Mouse (Mus musculus) thymus, postnatal 36 days (tissue): ENCODE measurements around the gene Slc41a3.

Experiments used
- DNase-seq, 2 experiments: peaks; one replicate each; pipeline ENCODE4 v3.0.0; 2022; ENCODE audit warnings: mixed read lengths in 2 of 2

Slc41a3 gene

DNA sequence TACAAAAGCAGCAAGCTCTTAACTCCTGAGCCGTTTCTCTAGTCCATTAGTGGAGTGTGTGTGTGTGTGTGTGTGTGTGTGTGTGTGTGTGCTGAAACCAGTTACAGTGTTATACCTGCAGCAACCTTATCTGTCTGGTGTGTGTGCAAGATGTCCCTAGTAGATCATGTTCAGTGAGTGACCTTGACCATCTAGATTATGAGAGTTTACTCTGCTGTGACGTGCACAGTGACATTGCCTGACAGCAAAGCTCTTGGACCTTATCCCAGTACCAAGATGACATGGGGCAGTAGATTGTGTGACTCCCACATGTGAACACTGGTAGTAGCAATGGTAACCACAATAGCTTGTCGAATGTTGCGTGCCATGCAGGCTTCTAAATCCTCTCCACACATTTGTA, 4.2 kb upstream of the Slc41a3 start:
- no peak for DNase-seq

DNA sequence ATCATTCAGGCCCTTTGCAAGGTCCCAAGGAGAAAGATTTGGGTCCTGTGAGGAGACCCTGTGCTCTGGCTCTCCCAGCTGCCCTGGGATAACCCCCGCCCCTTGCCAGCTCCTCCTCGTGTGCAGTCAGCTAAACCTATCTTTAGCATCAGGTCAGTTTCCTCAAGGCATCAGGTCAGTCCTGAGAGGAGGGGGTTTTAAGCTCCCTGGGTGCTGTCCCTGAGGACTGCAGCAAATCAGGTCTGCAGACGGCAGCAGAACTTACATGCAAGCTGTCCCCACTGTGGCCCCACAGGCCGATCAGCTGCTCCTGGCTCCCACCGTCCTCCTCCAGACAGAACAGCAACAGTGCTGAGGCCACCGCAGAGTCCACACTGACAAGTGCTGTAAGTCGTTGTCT, 2.8 kb upstream of the Slc41a3 start:
- DNase-seq = no peak

DNA sequence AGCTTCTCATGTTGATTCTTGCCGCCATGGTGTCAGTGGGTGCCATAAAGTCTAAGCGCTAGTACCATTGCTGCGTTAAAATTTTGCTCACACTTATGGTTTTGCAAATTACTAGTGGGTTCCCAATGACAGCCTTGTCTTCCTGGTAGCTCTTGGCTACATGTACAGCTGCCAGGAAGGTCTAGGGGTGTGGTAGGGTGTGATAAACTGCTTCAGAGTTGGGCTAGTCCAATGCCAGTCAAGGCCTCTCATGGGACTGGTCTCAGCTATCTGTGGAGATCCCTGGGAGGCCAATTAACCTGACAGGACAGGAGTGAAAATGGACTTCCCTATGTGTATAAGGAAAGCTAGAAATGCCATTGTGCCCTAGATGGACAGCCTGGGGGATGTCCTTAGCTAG, 2.2 kb upstream of the Slc41a3 start:
- DNase-seq = no peak

DNA sequence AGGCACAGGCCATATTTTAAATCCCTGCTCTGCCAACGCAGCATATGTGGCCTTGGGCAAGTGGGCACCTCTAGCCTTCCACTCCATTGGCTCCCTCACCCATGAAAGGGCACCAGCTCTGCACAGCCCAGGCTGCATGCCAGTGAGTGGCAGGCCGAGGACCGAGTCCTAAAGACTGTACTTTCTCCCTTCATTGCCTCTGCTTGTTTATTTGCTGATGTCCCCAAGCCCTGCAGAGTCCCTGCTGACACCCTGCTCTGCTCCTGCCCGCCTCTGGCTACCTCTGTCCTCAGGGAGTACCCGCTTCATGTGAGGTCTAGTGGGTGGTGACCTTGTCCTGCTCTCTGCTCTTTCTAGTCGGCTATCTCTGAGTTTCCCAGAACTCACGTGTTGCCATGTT, 1.4 kb upstream of the Slc41a3 start:
- DNase-seq = no peak

DNA sequence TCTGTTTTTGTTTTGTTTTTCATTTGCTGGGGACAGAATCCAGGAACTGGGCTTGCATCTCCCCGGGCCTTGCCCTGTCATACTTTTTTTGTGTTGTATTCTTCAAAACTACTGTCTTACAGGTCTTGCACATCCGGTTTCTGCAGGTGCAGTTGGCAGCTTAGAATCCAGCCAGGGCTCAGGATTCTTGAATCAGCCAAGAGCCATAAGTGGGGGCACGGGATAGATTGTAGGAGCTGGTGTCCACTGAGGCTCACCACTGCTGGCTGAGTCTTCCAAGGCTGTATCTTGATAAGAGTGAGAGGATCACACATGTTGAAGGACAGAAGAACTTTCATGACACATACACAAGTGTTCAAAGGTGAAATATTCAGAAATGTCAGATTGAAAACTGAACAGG, 395 bp upstream of the Slc41a3 start:
- DNase-seq = peak; percentile 19 to 30

DNA sequence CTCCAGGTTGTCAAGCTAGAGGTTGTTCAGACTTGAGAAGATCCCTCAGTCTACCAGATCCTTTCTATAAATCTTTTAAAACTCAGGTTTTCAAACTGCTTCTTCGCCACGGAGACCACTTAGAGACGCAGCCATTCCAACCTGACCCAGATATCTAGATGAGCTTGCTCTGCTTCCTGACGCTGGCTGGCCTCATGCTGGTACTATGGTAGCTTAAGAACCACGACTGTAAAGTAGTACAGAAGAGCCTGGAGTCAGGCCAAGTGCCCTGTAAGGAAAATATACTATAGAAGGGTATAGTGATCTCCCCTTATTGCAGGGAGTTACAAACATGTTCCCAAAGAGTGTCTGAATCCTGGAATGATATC, 757 bp downstream of the Slc41a3 start:
- DNase-seq = no peak

DNA sequence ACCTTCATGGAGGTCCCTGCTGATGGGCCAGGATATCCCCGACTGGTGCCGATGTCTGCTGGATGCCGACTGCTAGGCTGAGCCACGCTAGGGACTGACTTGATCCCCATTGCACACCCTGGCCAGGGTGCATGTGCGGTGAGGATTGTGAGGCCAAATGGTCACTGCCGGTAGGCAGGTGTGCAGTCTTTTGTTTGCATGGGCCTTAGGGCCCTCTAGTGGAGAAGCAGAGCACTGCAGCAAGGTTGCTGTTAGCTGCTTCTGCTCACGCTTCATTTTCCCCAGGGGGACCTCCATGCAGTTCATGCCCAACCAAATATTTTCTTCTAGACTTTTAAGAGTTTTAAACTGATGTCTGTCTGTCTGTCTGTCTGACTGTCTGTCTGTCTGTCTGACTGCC, 2.0 kb downstream of the Slc41a3 start:
- DNase-seq = peak; percentile 66 to 67

DNA sequence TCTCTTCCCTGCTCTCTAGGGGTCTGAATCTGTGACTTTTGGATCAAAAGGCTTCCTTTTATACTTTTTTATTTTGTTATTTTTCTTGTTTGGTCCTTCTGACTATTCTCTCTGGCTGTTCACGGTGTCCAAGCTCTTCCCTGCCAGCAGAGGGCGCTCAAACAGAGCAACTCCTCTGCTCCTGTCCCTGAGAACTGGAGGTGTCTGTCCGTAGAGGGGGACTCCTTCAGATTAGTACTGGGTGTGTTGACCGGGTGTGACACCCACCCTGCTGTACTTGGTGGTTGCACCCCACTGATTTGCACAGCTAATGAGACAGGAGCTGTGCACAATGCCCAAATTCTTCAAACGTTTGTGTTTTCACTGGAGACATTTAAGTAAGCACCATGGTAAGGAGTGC, 2.7 kb downstream of the Slc41a3 start:
- peak; percentile 62 to 65 for DNase-seq

DNA sequence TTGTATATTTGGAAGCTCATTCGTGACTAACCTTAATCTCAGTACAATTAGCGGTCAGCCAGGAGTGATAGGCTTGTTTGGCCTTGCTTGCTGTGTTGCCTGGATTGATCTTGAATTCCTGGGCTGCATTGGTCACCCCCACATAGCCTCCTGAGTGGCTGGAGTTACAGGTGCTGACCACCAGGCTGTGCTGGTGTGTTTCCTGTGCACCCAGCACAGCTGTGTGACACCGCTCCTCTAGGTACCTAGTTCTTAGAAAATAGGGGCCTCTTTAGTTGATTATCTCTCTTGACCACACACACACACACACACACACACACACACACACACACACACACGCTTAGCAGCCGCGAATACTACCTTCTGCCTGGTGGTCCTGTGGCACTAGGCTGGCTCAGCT, 3.7 kb downstream of the Slc41a3 start:
- peak in 1 of 2 experiments; percentile 37 for DNase-seq

DNA sequence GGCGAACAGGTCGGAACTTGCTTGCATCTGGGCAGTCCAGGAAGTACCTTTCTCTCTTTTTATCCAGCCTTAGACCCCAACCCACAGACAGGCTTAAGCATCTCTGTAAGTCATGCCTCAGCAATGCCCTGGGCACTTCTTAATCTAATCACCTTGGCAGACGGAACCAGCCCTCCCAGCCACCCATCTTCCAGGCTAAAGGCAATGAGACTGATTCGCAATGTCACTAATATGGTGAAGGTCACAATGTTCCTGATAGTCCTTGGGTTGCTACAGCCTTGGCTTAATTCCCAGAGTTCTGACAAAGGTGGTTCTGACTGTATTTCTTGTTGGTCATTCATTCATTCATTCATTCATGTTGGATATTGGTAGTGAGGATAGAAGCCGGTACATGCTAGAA, 5.7 kb downstream of the Slc41a3 start:
- DNase-seq = no peak

DNA sequence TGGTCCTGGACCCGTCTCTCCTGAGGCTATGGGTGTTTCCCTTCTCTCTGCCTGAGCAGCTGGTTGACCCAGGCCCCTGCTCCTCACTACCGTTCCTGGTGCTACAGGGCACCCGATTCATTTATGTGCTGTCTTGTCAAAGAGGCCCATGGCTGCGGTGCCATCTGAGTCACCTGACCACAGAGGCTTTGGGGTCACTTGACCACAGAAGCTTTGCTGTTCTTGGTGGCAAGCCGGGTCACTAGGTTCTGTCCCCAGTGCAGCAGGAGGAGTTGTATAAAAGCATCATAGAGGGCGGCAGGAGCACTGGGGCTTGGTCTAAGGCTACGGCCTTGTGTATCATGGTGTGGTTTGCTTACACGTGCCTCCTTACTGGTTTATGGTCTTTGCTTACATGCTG, 8.8 kb downstream of the Slc41a3 start:
- no peak for DNase-seq

DNA sequence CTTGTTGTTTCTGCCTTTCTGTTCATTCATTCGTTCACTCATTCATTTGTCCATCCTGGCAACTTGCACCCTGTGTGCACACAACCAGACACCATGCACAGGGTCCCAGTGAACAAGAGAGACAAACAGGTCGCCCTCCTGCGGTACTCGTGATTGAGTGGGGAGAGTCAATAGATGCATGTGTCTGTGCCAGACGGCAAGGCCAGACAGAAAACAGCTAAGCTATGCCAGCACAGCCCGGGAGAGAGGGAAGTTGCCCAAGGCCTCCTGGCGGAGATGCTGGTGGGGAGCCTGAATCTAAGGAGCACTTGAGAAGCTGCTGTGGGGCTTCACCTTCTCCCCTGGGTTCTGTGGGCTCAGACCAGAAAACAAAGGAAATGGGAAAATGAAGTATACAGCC, 10.8 kb downstream of the Slc41a3 start:
- DNase-seq = no peak

DNA sequence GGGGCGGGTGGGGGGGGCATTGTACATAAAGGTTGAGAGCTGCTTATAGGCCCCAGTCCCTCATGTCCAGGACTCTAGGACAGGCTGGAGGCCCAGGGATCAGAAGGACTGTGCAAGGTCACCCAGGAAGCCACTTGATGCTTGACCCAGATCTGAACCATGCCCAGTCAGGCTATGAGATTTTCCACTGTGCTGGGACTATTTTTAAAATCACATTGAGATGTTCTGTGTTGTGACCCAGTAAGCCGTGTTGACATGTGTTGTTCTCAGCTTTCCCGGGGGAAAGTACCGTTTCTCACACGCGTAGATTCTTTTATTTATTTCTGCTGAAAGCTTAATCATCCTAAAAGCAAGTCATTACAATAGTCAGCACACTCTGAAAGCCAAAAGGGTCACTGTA, 11.5 kb downstream of the Slc41a3 start:
- no peak for DNase-seq

DNA sequence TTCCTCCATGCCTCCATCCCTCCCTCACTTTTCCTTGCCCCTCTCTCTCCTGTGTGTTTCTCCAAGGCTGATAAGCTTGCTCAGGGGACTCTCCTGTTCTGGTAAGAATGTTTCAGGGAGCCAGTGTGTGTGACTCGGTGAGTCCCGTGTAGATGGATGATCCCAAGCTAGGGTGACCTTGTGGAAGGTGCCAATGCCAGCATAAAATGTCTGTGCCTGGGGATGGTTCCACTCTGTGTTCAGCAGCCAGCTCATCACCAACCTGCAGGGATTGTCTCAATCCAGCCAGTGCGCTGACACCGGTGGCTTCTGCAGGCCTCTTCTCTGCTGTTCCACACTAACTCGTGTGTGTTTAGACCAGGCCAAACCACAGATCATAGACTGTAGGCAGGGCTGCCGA, 12.0 kb downstream of the Slc41a3 start:
- no peak for DNase-seq

DNA sequence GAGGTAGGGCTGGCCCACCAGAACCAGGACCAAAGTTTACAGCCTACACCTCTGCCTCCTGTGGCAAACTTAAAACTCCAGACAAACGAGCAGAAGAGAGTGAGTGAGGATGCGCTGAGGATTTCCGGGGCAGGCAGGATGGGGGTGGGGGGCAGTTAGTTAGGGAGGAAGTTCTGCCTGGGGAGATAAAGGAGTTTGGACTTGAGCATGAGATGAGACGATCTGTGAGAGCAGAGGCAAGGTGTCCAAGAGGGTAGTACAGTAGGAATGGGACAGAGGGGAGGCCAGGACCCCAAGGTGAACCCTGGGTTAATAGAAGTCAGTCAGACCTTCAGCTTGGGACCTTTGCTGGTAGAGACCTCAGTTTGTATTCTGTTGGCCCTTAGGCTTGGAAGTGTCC, 13.7 kb downstream of the Slc41a3 start:
- peak; percentile 70 to 73 for DNase-seq

DNA sequence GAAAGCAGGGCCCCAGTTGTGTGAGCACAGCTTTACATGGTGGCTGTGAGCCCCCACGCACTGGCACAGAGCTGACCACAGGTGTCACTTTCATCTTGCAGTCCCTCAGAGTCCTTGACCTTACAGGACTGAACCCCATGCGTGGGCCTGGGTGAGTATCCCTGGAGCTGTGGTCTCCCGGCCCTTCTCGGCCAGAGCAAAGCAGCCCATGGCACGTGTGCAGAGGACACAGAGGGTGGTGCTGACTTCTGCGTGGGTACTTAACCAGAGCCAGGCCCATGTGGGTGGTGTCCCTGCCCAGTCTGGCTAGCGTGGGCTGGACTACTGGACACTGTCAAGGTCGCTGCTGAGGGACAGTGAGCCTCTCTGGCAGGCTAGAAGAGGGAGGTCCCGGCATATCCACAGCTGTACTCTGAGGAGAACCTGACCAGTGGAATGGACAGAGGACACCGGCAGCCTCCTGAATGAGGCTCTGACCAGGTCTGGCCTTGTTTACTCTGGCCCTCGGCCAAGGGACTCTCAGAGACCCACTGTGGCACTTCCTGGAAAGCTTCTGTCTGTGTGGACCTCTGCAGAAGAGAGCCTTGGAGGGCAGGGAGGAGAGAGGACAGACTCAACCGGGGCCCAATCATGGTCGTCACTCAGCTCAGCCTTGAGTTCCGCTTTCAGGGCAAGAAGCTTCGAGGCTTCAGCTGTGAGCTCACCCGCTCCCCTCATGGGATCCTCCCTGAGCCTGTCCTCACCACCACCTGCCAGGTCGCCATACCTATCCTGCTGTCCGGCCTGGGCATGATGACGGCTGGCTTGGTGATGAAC, 14.5 kb downstream of the Slc41a3 start:
- peak; percentile 32 to 36 for DNase-seq

DNA sequence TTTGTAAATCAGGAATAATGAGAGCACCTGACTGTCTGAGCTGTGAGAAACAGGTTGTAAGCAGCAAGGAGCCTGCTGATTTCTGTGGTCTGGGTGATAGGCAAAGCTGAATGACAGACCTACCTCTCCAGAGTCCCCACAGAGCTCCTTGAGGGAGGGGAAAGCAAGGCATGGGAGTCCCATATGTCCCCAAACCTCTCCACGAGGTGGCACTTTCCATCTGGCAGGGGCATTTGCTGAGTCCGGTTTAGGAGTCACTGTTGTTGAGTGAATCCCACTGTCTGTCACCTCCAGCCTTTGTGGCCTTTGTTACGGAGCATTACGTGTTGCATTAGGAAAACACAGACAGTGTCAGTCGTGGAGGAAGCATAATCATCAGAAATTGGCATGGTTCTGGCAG, 15.4 kb downstream of the Slc41a3 start:
- no peak for DNase-seq

DNA sequence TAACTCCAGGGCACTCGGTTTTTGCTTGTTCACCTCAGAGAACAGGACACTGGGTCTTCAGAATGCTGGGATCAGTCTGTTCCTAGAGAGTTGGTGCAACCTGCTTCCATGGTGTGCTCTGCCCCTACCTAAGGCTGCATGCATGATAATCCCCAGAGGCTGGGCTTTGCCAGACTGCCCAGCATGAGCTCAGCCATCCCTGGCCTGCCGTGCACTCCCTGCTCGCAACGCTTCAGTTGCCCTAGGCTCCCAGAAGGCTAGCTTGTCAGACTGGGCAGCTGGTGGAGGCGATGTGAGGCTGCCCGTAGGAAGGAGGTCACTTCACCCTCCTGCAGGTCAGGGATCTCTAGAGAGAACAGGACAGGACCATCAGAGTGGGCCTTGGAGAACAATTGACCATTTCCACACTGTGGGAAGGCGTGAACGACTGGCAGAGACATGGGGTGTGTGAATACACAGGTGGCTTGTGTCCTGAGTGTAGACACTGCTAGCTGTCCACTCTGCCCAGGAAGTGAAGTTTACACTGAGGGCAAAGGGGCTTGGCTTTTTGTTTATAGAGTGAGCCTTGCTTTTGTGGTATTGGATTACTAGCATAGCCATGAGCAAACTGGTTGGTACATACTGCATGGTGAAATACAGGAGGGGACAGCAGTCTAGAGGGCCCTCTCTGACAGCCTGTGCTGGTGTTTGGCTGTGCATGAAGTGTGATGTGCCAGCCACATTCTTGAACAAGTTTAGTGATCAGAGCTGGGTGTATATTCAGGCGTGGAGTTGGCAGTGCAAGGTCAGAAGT, 16.5 kb downstream of the Slc41a3 start:
- no peak for DNase-seq

DNA sequence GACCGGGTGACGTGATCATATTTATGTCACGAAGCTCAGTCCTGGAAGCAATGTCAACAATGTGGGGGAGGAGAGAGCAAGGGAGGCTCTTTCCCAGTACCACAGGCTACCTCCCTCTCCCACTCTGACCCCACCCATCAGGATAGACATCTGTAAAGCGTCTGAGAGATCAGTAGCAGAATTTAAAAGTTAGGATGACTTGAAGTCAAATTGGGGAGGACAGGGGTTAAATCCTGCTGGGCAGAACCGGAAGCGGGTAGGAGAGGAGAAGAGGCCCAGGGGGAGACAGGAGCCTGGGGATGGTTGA, 17.0 kb downstream of the Slc41a3 start:
- DNase-seq = no peak

DNA sequence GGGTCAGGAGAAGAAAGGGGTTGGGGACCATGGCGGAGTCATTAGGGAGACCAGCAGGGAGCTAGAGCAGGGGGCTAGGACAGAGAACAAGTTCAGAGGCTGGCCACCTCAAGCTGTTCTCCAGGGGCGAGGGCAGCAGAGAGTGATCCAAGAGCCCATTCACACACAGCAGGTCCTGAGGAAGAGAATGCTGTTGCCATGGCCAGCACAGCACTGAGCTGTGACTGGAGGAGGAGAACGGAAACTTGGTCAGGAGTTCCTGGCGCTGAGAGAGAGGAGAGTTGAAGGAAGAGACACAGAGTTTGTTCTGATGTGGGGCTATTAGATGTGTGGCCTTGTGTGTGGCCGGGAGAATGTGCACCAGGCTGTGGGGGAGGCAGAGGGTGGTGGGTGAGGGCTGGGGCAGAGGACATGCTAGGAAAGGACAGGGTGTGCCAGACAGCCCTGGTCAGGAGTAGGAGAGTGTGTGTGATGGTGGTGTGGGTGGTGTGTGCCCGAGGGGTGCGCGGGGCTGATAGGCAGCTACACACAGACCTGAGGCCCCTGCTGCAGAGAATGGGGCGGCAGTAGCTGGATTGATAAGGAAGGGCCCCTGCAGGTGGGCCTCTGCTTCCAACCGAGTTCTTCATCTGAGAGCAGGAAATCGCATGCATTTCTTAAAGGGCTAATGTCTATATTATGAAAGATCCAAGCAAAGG, 18.4 kb downstream of the Slc41a3 start:
- peak in 1 of 2 experiments; percentile 23 for DNase-seq

DNA sequence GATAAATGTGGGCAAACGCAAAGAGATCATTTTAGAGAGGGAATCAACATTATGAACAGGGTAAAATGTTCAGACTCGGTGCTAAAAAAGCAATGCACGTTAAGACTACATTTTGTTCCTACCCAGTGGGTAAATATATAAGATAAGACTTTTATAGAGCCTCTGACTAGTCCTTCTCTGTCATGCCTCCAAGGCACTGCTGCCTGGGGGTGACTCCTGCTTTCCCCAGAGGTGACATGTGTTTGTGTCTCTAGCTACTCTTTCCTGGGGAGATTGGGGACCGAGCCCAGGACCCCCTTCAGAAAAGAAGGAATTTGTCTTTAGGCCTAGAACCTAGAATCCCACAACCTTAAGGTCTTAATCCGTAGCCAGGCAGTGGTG, 18.9 kb downstream of the Slc41a3 start:
- no peak for DNase-seq

DNA sequence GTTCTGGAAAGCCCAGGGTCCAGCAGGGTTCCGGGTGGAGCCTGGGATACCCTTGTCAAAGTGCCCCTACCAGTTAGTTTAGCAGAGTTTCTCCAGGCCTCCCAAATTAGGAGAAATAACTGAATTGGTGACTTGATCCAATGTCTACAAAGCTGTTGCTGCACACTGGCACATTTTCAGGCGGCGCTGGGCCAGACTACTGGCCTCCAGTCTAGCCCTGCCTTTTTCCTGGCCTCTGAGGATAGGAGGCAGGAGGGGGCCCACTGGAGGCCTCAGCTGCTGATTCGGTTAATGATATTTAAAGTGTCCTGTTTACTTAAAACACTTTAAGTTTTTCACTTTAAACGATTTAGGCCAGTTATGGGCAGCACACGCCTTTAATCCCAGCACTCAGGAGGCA, 19.7 kb downstream of the Slc41a3 start:
- DNase-seq = no peak

DNA sequence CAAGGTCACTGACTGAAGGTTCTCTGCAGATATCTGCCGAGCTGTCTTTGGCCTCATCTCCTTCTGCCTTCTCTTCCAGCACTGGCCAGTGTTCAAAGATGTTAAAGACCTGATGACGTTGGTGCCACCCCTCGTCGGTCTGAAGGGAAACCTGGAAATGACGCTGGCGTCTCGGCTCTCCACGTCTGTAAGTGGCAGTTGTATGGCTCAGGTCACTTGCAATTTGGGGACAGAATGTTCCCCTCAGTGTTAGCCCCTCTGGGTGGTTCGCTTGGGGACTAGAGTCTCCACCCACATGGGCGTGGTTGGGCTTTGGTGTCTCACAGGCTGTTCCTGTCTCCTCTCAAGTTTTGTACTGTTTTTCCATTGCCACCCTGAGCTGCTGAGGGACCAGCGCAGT, 20.2 kb downstream of the Slc41a3 start:
- DNase-seq = peak; percentile 29 to 37
